Mouse (Mus musculus) right cerebral cortex, adult 2 months (tissue): Measurements from ENCODE around the gene Aff3.

Source experiments
- DNase-seq, 2 experiments: peaks; one replicate each; pipeline ENCODE4 v3.0.0; 2021 to 2022; ENCODE audit warnings: low spot score in 2 of 2

Gene Aff3

DNA sequence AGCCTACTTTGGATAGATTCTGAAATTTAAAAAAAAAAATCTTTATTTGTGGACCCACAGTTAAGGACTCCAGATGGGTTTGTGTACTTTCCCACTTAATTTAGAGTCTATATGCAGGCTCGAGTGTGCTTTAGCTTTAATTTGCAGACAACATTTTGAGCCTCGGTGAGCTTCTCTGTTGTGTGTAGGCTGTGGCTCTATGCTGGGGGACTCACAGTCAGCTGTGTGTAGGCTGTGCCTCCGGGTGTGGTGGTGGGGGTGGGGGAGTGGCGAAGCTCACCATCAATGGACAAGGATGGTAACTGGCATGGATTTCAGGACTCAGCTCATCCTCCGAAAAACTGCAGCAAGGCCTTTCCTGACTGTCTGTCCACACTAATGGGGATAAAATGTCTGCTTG lies 331.8 kb downstream of the Aff3 start:
- peak; percentile 23 to 34 for DNase-seq

DNA sequence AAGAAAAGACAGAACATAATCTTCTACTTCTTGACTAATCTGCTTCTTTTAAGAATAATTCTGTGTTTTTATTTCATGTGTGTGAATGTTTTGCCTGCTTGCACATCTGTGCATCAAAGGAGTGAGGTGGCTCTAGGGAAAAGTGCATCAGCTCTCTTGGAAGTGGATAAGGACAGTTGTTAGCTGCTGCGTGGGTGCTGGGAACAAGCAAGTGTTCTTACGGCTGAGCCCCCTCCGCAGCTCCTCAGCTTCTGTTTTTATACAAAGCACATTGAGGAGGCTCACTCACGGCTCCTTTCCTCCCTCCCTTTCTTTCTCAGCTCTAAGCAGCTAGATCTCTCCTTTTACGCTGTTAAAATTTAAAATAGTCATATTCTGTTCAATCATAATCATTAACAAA lies 340.5 kb downstream of the Aff3 start:
- peak in 1 of 2 experiments; percentile 20 for DNase-seq

DNA sequence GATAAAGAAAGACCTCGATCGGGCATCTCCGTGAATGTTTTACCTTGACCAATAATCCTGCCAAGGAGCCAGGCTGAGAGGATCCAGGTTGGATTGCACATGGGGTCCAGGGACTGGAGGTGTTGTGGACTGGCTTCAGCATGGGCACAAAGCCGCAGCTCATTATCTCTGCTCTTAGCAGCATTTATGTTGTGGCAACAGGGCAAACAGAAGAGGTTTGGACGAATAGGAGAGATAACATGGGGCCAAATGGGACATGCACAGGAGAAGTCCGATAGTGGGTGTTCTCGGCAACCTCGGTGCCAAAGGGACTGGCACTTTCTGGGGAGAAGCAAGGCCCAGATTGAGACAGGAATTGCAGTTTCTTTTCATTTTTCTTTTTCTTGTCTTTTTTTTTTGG lies 342.9 kb downstream of the Aff3 start:
- DNase-seq, result no peak

DNA sequence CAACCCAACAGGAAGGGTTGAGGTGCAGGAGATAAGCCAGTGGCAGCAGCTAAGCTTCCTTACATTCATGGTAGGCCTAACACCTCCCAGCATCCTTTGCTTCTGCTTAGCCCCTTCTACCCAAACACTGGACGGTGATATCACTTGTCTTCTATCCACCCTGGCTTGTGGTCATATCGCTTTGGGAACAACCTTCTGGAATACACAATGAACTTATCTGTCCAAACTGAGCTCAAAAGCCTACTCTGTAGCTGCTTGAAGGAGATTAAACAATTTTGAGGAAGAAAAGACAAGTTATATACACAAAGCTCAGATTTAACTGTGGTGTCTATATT lies 343.8 kb downstream of the Aff3 start:
- DNase-seq, result no peak

DNA sequence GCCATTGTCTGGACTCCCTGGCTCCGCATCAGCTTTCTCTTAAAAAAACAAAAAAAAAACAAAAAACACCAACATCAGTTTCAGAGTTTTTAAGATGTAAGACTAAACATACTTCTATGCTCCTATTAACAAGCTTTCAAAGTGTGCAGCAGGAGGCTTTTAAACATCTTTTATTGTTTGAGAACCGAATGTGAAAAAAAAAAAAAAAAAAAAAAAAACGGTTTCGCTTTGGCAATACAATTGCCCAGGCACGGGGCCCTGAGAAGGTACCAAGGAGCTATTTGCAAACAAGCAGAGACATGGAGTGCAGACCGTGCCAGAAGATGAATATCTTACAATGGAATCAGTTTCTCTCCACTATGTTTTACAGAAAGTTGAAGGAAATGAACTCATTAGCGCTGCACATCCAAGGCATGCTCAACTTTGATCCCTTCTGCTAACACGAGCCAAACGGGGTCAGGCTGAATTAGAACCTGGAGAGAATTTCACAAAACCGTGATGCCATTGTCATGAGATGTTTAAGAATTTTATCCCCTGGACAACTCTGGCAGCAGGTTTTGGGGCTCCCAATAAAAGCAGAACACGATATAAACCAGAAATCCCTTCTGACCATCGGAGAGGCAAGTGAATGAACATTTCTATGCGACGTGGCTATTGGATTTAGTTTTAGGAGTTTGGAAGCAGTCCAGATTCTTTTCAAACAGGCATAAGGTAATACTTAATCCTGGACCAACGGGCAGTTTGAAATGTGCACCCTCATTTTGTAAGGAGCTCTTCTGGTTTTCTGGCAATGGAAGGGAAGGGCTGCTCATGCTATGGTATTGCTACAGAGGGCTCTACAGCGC lies 344.4 kb downstream of the Aff3 start:
- DNase-seq, result no peak

DNA sequence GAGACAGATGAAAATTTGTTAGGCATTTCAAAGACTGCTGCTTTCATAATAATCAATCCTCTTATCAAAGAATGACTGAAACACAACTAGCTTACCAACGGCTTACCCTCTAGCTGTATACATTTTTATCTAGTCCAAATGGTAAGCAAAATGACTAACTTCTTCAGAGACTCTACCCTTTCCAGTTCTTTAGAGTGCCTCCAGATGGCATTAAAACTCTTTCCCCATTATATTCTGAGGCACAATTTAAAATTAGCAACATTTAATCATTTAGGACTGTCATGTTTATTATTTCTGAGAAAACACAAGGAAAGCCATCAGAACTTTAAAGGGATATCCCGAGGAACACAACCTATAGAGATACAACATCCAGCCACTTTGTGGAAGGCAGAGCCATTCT lies 346.1 kb downstream of the Aff3 start:
- DNase-seq, result no peak

DNA sequence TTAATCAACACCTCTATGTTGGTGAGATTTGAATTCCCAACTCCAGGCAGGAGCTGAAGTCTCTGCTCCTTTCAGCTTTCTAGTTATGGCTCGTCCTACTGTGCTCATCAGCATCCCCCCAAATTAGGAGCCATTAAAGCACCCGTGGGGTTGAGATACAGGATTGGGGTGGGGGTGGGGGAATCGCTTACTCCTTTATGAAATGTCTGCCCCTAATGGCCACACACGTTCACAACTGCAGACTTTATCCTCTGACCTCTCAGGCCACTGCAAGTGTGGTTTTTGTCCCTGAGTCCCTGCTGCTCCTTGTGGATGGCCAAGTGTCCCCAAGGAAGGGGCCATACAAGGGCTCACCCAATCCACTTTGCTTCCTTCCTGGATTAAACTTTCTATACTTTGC lies 348.8 kb downstream of the Aff3 start:
- DNase-seq, result no peak

DNA sequence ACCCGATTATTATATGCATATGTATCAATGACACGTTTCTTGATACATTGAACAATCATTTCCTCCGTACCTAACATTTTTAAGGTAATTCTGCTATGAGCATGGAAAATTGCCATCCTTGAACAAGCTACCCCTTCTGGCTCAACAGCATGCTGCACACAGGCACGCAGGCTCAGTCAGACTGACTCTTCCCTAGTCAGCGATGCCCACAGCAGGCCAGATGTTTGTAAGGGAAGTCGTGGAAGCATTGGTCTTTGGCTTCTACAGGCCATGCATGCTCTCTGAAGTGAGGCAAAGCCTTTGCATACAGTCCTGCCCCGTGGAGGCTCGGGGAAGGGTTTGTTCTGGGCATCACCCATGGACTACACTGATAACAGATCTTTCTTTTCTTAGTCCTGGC lies 354.3 kb downstream of the Aff3 start:
- DNase-seq, result no peak

DNA sequence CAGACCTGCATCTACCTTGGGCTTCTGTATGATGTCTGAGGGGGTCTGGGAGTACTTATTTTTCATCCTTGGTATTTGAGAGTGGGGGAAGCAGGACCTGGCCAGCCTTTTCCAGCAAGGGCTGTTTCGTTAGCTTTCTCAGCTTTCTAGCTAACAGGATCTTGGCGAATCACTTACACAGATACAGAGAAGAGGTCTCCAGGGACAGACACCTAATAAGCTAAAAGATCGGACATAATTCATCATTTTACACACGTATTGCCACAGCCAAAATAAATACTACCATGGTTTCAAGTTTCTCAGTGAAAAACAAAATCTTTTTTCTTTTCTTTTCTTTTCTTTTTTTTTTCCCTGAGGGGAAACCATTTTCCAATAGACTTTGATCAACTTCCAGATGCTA lies 354.7 kb downstream of the Aff3 start:
- DNase-seq, result no peak

DNA sequence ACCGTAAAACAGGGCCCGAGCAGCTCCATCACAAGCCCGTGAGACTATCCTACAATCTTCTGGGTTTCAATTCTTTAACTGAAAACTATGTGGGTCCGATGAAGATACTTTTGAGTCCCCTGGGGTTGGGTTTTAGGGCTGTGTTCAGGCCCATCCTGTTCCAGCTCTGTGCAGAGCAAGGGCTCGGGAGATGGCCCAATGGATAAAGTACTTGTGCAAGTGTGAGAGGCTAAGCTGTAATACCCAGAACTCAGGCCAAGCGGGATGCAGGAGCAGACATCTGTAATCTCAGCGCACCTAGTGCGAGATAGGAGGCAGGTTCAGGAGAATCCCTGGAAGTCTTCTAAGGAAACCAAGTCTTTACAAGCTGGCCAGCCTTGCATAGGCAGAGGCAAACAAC lies 355.4 kb downstream of the Aff3 start:
- no peak for DNase-seq

DNA sequence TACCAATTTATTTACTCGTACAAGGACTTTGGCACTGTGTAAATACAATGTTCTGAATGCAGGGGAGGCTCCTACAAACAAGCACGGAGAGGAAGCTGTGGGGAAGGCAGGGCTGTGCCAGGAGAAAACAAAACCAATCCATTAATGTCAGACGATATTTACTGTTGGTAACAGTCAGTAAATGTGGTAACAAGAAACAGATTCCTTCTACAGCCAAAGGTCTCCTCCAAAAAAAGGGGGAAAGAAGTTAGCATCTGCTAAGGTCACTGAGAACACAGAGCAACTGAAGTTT lies 356.1 kb downstream of the Aff3 start:
- no peak for DNase-seq

DNA sequence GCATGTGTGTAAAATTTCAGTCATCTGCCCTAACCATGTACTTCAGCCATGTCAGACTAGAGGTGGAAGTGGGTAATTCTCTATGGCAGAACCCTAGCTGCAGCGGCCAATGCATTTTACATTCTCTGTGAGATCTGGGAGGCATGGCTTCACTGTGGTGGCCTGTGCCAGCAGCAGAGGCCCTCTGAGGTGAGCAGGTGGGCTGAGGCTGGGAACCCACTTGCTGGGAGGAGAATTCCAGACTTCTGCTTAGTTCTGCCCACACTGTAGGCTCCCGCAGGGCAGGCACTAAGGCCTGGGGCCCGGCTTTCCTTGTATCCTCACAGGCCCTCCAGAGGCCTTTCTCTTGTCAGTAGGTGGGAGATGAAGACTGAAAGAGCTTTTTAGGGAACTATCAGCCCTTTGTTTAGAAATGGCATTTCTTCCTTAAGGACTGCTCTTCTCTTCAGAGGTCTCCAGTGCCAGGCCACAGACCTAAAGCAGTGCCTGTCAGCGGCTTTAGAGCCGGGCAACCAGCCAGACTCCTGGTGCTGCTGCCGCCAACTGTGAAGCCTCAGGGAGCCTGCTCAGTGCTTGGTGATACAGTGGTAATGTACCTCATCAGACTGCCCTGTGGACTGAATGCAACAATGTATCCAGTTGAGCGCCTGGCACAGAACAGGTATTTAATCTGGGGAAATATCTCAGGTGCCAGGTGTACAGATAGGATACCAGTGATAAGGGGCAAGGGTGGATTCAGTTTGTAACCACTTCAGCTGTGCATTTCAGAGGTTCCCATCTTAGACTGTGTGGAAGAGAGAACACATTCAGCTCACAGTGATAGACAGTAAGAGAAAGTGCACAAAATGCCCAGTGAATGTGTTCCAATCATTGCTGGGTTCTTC lies 356.7 kb downstream of the Aff3 start:
- DNase-seq, result peak; percentile 27 to 45

DNA sequence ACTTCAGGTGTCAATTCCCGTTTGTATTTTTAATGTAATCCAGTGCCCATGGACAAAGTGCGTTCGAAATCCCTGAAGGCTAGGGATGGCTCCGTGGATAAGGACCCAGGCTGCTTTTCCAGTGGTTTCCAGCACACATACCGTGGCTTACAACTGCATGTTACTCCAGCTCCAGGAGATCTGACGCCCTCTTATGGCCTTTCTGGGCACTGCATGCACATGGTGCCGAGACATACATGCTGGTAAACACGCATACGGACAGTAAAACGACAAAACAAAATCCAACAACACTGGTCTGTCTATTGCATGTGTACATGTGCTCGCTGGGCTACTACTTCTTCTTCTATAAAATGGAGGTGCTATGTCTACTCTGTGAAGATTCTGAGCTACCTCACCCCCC lies 357.5 kb downstream of the Aff3 start:
- no peak for DNase-seq

DNA sequence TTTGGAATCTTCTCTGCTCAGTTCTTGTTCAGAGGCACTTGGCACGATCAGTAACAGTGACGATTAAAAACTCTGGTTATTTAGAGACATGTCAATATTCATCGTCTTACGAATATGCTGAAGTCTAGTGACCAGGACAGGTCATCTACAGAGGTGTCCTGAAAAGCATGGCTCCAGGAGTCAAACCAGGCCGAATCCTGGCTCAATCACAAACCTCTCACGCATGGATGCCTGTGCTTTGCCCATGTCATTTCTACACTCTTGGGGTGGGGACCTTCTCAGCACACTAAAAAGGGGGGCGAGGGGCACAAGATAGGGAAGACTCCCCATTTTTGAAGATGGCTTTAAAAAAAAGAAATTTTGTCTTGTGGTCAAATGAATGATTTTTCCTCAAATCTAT lies 358.6 kb downstream of the Aff3 start:
- DNase-seq, result no peak

DNA sequence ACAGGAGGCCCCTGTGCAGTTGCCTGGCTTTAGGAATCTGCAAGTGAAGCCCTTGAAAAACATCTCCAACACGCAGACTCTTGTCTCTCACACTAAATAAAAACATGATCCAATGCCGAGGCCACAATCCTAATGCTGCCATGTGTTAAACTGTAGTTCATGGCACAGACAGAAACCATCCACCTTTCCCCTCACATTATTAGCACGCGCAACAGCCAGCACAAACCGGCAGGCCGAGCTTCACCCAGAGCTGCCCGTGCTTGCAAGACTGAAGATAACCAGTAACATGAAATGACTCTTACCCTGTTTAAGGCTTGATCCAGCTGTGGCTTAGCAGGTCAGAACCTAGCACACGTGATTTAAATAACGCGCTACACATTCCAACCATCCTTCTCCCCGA lies 360.4 kb downstream of the Aff3 start:
- no peak for DNase-seq

DNA sequence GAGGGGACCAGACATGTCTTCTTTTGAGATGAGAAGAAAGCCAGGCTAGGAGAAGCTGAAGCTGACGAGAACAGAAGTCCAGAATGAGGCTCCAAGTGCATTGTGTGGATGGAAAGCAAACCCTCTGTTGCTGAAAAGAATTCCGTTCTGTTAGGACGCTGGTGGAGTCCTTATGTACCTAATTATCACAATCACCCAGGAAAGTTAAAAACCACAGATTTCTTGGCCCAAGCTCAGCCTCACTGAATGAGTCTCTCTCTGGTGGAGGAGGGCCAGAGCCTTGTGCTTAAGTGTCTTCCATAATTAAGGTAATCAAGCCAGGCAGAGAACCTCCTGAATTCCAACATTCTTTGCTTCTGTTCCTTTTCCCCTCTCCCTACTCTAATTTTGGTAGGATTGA lies 366.5 kb downstream of the Aff3 start:
- no peak for DNase-seq

DNA sequence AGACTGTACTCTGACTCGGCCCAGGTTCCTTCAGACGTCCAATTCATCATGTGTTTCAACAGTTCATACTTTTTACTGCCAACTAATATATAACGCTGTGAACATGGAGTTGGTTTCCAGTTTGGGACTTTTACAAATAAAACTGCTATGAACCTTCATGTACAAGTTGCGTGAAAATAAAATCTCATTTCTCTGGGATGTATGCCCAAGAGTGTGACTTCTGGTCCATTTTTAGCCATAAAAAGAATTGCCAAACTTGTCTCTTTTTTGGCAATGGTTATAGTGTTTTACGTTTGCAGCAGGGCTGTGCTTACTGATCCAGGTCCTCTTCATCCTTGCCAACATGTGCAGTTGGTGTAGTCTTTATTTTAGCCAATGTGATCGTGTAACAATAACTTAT lies 369.8 kb downstream of the Aff3 start:
- DNase-seq, result no peak

DNA sequence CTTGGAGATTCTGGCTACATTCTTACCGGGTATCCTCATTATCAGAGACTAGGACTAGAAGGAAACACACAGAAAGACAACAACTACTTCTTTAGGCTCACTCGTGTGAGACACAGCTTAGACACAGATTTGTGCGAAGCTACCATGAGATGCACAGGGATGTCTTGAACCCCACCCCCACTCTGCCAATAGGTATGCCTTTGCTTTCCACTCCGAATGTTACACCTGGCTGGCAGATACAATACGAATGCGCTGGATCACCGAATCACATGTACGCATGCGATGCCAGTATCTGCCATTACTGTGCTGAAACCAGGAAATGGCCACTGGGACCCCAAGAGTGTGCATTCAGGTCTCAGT lies 370.4 kb downstream of the Aff3 start:
- DNase-seq, result no peak

DNA sequence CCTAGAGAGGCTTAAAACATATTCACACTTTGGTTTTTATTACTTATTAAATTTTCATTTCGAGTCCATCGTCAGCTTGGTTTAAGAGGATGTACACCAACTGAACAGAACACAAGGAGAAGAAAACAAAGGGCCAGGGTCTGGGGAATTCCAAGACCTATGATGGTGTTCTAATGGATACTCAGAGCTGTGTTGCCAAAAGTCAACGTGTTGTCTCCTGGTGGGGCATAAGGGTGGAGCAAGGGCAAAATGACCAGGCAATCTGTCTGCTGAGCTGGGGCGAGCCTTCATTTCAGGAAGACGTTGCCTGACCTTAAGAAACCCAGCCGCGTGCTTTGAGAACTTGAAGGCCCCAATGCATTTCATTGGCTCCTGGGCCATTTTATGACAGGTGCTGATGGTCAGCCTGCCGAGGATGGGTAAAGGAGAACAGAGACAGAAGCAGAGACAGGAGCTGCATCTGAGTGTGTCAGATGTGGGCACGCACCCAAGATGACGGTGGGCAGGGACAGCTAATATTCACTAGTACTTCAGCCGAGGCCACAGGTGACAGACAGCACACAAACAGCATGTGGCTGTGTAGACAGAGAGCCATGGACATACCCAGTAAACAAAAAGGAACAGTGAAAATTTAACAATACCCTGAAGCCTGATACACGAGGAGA lies 371.0 kb downstream of the Aff3 start:
- no peak for DNase-seq

DNA sequence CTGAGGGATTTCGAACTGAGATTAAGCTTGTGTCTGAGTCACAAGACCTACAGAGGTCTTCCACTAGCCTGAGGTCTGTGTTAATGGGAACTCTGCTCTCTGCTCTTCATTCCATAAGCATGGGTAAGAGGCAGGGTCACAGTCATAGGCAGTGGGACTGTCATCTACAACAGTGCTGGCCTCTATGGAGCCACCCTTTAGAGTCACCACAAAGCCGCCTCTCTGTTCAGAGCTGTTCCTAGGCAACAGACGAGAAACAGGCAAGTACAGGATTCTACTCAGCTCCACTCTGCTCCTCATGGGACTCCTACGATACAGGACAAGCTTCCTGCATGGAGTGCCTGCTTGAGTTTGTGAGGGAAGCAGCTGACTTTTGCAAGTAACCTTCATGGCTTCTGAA lies 371.9 kb downstream of the Aff3 start:
- DNase-seq, result no peak

DNA sequence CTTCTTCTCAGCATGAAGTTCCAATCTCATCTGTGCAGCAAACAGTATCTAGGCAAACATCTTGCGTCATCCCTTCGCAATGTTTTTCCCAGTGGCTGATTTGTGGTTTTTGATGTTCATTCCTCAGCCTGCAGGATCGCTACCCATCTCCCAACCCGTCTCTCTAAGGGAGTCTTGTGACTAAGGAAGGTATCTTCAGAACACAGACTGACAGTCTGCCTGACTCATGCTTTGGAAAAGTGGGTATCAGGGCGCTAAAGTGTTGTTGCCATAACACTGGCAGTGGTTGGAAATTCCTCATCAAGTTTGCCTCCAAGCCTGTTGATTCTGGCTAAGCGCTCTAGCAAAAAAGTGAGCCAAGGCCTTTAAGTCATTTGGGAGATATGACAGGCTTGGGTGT lies 372.8 kb downstream of the Aff3 start:
- no peak for DNase-seq

DNA sequence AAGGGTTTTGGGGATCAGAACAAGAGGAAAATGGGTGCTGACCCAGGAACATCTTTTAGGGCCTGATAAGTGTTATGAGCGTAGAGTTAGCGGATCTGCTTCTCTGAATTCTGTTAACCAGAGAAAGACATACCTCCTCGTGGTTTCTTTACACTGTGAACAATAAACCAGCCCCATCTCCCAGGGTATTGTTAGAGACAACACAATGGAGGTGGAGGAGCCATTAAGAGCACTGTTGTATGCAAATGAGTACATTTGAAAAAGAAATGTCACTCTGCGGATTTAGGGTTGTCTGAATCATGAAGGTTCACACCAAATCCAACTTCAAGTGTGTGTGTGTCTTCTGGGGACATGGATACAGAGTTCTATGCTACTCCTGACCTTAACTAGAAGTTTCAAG lies 373.3 kb downstream of the Aff3 start:
- no peak for DNase-seq

DNA sequence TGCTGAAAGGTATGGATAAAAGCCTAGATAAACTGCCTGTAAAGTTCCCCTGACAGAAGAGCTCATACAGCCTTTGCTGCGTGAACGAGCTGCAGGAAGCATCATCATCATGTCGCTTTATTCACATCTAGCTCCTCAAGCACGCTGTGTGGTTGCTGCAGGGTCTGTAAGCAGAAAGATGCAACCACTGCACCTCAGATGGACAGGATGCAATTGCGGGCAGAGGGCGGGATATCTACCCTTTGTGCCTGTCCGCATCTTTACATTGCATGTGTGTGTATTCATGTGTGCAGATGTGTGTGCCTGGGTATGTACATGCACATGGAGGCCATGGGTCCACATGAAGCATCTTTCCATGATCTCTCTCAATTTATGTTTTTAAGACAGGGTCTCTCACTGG lies 373.9 kb downstream of the Aff3 start:
- DNase-seq, result no peak
